Mouse (Mus musculus): ENCODE measurements around the gene Ccdc105. TPM values are rescaled to one million over a fixed set of nuclear protein-coding genes. Genes with fewer than 3 reads are reported as not detected.

Ccdc105 gene
- polyA plus RNA-seq, 1 experiment = not detected

Other genes starting within 250 kb of the Ccdc105 start
- not detected for gene Olfr1358, start 235.6 kb downstream of the Ccdc105 start, polyA plus RNA-seq (2012; fragmentation: generic; extraction: Trizol)
- 49.6 TPM for gene Ilvbl, start 178.7 kb downstream of the Ccdc105 start, polyA plus RNA-seq (2012; fragmentation: generic; extraction: Trizol)
- gene Syde1, start 161.1 kb downstream of the Ccdc105 start, polyA plus RNA-seq (2012; fragmentation: generic; extraction: Trizol) = 32.1 TPM
- gene Olfr1357, start 135.0 kb downstream of the Ccdc105 start, polyA plus RNA-seq (2012; fragmentation: generic; extraction: Trizol) = not detected
- gene Casp14, start 34.8 kb downstream of the Ccdc105 start, polyA plus RNA-seq (2012; fragmentation: generic; extraction: Trizol) = not detected
- gene Slc1a6, start 27.4 kb upstream of the Ccdc105 start, polyA plus RNA-seq (2012; fragmentation: generic; extraction: Trizol) = 0.05 TPM
- gene Olfr1356, start 99.1 kb upstream of the Ccdc105 start, polyA plus RNA-seq (2012; fragmentation: generic; extraction: Trizol) = not detected
- not detected for gene Olfr1355, start 122.5 kb upstream of the Ccdc105 start, polyA plus RNA-seq (2012; fragmentation: generic; extraction: Trizol)
- not detected for gene Olfr1354, start 160.1 kb upstream of the Ccdc105 start, polyA plus RNA-seq (2012; fragmentation: generic; extraction: Trizol)
- gene Olfr8, start 197.6 kb upstream of the Ccdc105 start, polyA plus RNA-seq (2012; fragmentation: generic; extraction: Trizol) = not detected
- gene Olfr1353, start 210.2 kb upstream of the Ccdc105 start, polyA plus RNA-seq (2012; fragmentation: generic; extraction: Trizol) = not detected
- gene Olfr1352, start 228.0 kb upstream of the Ccdc105 start, polyA plus RNA-seq (2012; fragmentation: generic; extraction: Trizol) = not detected

Measured in myocyte (in vitro differentiated cells).